Mouse (Mus musculus) kidney, adult 2 months (tissue): ENCODE data around the gene Nit1. TPM values are rescaled to one million over a fixed set of nuclear protein-coding genes. Genes with fewer than 3 reads are reported as not detected.
A peak's percentile ranks its signal among the peaks of the same experiment; 100 is the strongest.

ENCODE experiments used
- DNase-seq: peaks from one replicate; pipeline ENCODE4 v3.0.0; 2021
- H3K27ac ChIP-seq: fragments of 200-500 bp; 2 replicates; pipeline ENCODE4 v1.5.1; 2012; ENCODE audit warnings: low read depth, low read length, control low read depth, inconsistent platforms; ENCODE audit not compliant: insufficient read depth
- H3K27me3 ChIP-seq: fragments of 200-500 bp; replicated peaks from 2 replicates; pipeline ENCODE4 v1.6.1; 2012; ENCODE audit warnings: mild to moderate bottlenecking, moderate library complexity, low read length, inconsistent platforms; ENCODE audit not compliant: control insufficient read depth, insufficient read depth
- H3K36me3 ChIP-seq: fragments of 200-500 bp; 2 replicates; pipeline ENCODE4 v1.6.1; 2012; ENCODE audit warnings: mild to moderate bottlenecking, moderate library complexity, low read length, inconsistent platforms; ENCODE audit not compliant: control insufficient read depth, insufficient read depth
- H3K4me1 ChIP-seq: fragments of 200-500 bp; 2 replicates; pipeline ENCODE4 v1.6.1; 2011; ENCODE audit warnings: low read length; ENCODE audit not compliant: control insufficient read depth, insufficient read depth
- H3K4me3 ChIP-seq: fragments of 200-500 bp; 2 replicates; pipeline ENCODE4 v1.5.1; 2011; ENCODE audit warnings: mild to moderate bottlenecking, low read depth, low read length, control low read depth; ENCODE audit not compliant: insufficient read depth
- CTCF ChIP-seq: fragments of 200-500 bp; conservative IDR thresholded peaks from 2 replicates; pipeline ENCODE4 v1.5.1; 2011; ENCODE audit warnings: low read depth, mild to moderate bottlenecking, control low read depth, low read length, moderate library complexity, mixed read lengths; ENCODE audit not compliant: insufficient read depth, insufficient read length
- POLR2A ChIP-seq: fragments of 200-500 bp; IDR thresholded peaks from one replicate; pipeline ENCODE4 v1.6.1; 2011; ENCODE audit warnings: low read depth, low read length, control low read depth
- WGBS: fragments of 180-500 bp; shearing (Covaris S2); methylation state at CpG from one replicate; pipeline ENCODE4 v1.1.7; 2018; 5-methylcytosine and 5-hydroxymethylcytosine counted together
- polyA plus RNA-seq: library from polyadenylated mRNA; depleted of rRNA; stranded (reverse); fragments of >200 nt; gene quantifications from 2 replicates; pipeline ENCODE4 v1.2.3, GENCODE M21; 2012; rRNA removed

Gene Nit1
- polyA plus RNA-seq, 1 experiment: 207 TPM

GRCm38 (mm10) chr1:171293906-171294297 is 51.5 kb downstream of the Nit1 start:
- H3K27ac ChIP-seq: peak overlapping the region; percentile 97
- H3K27me3 ChIP-seq: no peaks in the 10 kb centered on the region
- peak overlapping the region; percentile 89 for H3K4me3 ChIP-seq
- no peak for DNase-seq
- WGBS: 23% methylated on average over 5 of the region's 5 CpGs
- TF ChIP-seq POLR2A (no peak), CTCF (no peak)
- H3K4me1 ChIP-seq: no peaks in the 10 kb centered on the region; the same call in 1 of the 2 replicates
- H3K36me3 ChIP-seq: no peaks in the 10 kb centered on the region

GRCm38 (mm10) chr1:171293351-171293750 is 52.1 kb downstream of the Nit1 start:
- Histone ChIP-seq H3K36me3 (no peaks in the 10 kb centered on the region), H3K4me1 (no peaks in the 10 kb centered on the region; the same call in 1 of the 2 replicates), H3K27ac (no peak overlapping the region), H3K27me3 (no peaks in the 10 kb centered on the region), H3K4me3 (no peak overlapping the region)
- 74% methylated on average over 3 of the region's 3 CpGs for WGBS
- no peak for DNase-seq
- no peak for TF ChIP-seq POLR2A
- TF ChIP-seq CTCF: no peak

GRCm38 (mm10) chr1:171288328-171288727 is 57.1 kb downstream of the Nit1 start:
- Histone ChIP-seq H3K4me1 (no peaks in the 10 kb centered on the region; the same call in 1 of the 2 replicates), H3K4me3 (no peak overlapping the region), H3K27me3 (no peaks in the 10 kb centered on the region), H3K36me3 (no peaks in the 10 kb centered on the region), H3K27ac (0 out of 2 replicates have a peak overlapping the region, but pooled peaks have one; percentile 0)
- DNase-seq: no peak
- WGBS: 69% methylated on average over 4 of the region's 4 CpGs
- no peak for TF ChIP-seq POLR2A
- no peak for TF ChIP-seq CTCF

Other genes with a start within 250 kb of the Nit1 start
- gene Cfap126, start 231.7 kb downstream of the Nit1 start, polyA plus RNA-seq: 15.6 and 16.7 TPM in 2 replicates
- gene Sdhc, start 195.0 kb downstream of the Nit1 start, polyA plus RNA-seq: 814 and 951 TPM in 2 replicates
- gene Mpz, start 194.9 kb downstream of the Nit1 start, polyA plus RNA-seq: 3.5 and 7.7 TPM in 2 replicates
- 11.2 and 12.8 TPM in 2 replicates for gene Pcp4l1, start 149.4 kb downstream of the Nit1 start, polyA plus RNA-seq
- gene Nr1i3, start 131.7 kb downstream of the Nit1 start, polyA plus RNA-seq: 0.48 and 0.67 TPM in 2 replicates
- 46.4 and 51.8 TPM in 2 replicates for gene Tomm40l, start 123.1 kb downstream of the Nit1 start, polyA plus RNA-seq
- 19.8 and 20.8 TPM in 2 replicates for gene Apoa2, start 120.6 kb downstream of the Nit1 start, polyA plus RNA-seq
- gene Fcer1g, start 111.3 kb downstream of the Nit1 start, polyA plus RNA-seq: 35.8 and 46.8 TPM in 2 replicates
- 1.2 and 1.5 TPM in 2 replicates for gene Adamts4, start 95.2 kb downstream of the Nit1 start, polyA plus RNA-seq
- gene Ndufs2, start 94.3 kb downstream of the Nit1 start, polyA plus RNA-seq: 374 and 559 TPM in 2 replicates
- gene B4galt3, start 75.3 kb downstream of the Nit1 start, polyA plus RNA-seq: 58.9 and 67.7 TPM in 2 replicates
- gene Ppox, start 64.5 kb downstream of the Nit1 start, polyA plus RNA-seq: 51.5 and 63.2 TPM in 2 replicates
- gene Usp21, start 57.7 kb downstream of the Nit1 start, polyA plus RNA-seq: 47.8 and 53.4 TPM in 2 replicates
- gene Ufc1, start 50.6 kb downstream of the Nit1 start, polyA plus RNA-seq: 43.1 and 59.5 TPM in 2 replicates
- gene Dedd, start 16.5 kb downstream of the Nit1 start, polyA plus RNA-seq: 46.7 and 48.6 TPM in 2 replicates
- 17.1 and 37.0 TPM in 2 replicates for gene Pfdn2, start within 50 bp of the Nit1 start, polyA plus RNA-seq
- gene Klhdc9, start 15.2 kb upstream of the Nit1 start, polyA plus RNA-seq: 6.9 and 7.1 TPM in 2 replicates
- gene Nectin4, start 24.5 kb upstream of the Nit1 start, polyA plus RNA-seq: 2.3 TPM in 2 replicates
- gene Arhgap30, start 43.3 kb upstream of the Nit1 start, polyA plus RNA-seq: 1.6 and 4.8 TPM in 2 replicates
- 56.8 and 59.0 TPM in 2 replicates for gene Usf1, start 65.7 kb upstream of the Nit1 start, polyA plus RNA-seq
- gene Tstd1, start 73.2 kb upstream of the Nit1 start, polyA plus RNA-seq: 77.3 and 79.7 TPM in 2 replicates
- 88.7 and 106 TPM in 2 replicates for gene F11r, start 91.9 kb upstream of the Nit1 start, polyA plus RNA-seq
- 3.2 and 3.3 TPM in 2 replicates for gene Alyref2, start 157.8 kb upstream of the Nit1 start, polyA plus RNA-seq
- not detected in 2 replicates for gene Itln1, start 189.6 kb upstream of the Nit1 start, polyA plus RNA-seq
- gene Cd244a, start 213.5 kb upstream of the Nit1 start, polyA plus RNA-seq: 0.11 and 0.53 TPM in 2 replicates